Mouse (Mus musculus): ENCODE data around the gene Gm12394.
"Not testable (repeated sequence)": the region's sequence is repeated elsewhere in the genome, so short reads cannot be mapped to it uniquely, and the experiment has no call there.

The Gm12394 gene

GRCm38 (mm10) chr4:42856671-42857070 lies at the start of gene Gm12394:
TSS of gene Gm12394 (minus strand) at chr4:42856771.
- DNase-seq, result not testable (repeated sequence)

- DNase-seq, result no peak
Measured at GRCm38 (mm10) chr4:42904966-42905365, 48.4 kb upstream of the Gm12394 start.

- no peak for DNase-seq
Measured at GRCm38 (mm10) chr4:42904523-42904922, 48.0 kb upstream of the Gm12394 start.

DNA sequence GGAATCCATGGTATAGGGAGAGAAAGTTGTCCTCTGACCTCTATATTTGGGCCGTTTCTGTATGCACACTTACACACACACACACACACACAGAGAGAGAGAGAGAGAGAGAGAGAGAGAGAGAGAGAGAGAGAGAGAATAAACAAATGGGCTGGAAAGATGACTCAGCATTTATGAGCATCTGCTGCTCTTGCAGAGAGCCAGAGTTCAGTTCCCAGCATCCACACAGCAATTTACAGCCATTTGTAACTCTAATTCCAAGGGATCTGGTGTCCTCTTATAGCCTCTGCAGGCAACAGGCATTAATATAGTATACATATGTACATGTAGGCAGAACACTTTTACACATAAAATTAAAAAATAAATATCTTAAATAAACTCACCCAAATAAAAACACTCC lies 47.4 kb upstream of the Gm12394 start:
- no peak for DNase-seq

GRCm38 (mm10) chr4:42902730-42903129 lies 46.2 kb upstream of the Gm12394 start:
- no peak for DNase-seq

DNA sequence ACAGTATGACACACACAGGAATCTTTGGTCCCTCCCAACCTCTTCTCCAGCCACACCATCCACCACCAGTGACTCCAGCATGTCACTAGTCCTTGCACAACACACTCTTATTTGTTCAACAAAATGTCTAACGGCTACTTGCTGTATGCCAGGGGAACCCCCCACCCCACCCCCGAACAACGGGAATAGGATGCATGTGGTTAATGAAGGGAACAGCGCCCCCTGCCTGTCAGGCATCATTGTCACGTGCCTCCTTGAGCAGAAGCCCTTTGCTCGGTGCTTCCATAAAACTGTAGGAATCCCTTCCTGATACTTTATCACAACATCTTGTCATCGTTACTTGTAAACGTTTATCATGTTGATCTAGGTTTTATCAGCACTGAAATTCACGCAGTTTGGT lies 45.6 kb upstream of the Gm12394 start:
- no peak for DNase-seq

GRCm38 (mm10) chr4:42900878-42901277 lies 44.3 kb upstream of the Gm12394 start:
- DNase-seq, result no peak

GRCm38 (mm10) chr4:42898914-42899313 lies 42.3 kb upstream of the Gm12394 start:
- DNase-seq, result no peak

DNA sequence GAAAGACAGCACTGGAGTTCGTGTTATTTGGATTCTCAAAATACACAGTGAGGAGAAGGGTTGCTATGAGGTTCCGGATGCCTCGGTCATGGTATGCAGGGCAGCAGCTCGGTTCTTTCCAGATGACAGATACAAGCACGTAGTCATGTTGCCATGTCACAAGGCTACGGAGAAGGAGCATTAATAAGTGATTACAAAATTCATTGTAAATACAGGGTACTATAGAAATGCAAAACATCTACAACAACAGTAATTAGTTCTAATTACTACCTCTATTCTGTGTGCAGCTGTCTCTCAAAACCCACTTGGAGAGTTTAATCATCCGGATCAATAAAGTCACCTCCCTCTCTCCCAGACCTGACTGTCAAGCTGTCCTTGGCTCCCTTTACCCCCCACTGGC lies 38.5 kb upstream of the Gm12394 start:
- no peak for DNase-seq

GRCm38 (mm10) chr4:42891176-42891575 lies 34.6 kb upstream of the Gm12394 start:
- DNase-seq, result no peak

GRCm38 (mm10) chr4:42888806-42889205 lies 32.2 kb upstream of the Gm12394 start:
- DNase-seq, result no peak

- no peak for DNase-seq
Measured at GRCm38 (mm10) chr4:42886926-42887325, 30.4 kb upstream of the Gm12394 start.

DNA sequence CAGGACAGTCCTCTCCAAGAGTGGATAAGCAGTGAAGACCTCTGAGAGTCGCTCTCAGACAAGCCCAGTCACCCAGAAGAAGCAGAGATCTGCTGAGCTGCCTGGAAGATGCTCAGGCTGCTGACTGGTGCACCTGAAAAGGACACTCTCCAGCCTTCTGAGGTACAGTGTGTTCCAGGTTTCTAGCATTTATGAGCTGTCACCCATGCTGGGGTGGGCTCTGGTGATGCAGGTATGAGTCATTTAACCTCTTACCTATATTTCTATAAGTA lies 24.0 kb upstream of the Gm12394 start:
- no peak for DNase-seq

- DNase-seq, result no peak
Measured at GRCm38 (mm10) chr4:42879829-42880676, 23.5 kb upstream of the Gm12394 start.

DNA sequence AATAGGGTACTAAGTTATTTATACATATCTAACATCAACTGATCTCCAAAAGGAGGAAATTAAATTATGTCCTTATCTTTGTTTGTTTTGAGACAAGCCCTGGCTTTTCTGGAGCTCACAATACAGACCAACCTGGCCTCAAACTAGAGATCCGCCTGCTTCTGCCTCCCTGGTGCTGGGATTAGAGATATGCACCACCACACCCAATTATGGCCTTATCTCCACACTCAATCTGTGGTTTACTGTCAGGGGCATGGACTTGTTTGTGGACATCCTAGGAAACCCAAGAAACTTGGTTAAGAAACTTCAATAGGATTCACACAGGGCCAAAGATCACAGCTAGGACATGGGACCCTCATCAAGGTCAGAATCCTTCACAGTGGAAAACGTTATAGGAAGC lies 21.1 kb upstream of the Gm12394 start:
- DNase-seq, result no peak

GRCm38 (mm10) chr4:42876586-42877291 lies 20.2 kb upstream of the Gm12394 start:
- DNase-seq, result peak; percentile 63

- DNase-seq, result no peak
Measured at GRCm38 (mm10) chr4:42874134-42874533, 17.6 kb upstream of the Gm12394 start, which contains the start of gene Fam205c. TSS of gene Fam205c (minus strand) at chr4:42874234.

DNA sequence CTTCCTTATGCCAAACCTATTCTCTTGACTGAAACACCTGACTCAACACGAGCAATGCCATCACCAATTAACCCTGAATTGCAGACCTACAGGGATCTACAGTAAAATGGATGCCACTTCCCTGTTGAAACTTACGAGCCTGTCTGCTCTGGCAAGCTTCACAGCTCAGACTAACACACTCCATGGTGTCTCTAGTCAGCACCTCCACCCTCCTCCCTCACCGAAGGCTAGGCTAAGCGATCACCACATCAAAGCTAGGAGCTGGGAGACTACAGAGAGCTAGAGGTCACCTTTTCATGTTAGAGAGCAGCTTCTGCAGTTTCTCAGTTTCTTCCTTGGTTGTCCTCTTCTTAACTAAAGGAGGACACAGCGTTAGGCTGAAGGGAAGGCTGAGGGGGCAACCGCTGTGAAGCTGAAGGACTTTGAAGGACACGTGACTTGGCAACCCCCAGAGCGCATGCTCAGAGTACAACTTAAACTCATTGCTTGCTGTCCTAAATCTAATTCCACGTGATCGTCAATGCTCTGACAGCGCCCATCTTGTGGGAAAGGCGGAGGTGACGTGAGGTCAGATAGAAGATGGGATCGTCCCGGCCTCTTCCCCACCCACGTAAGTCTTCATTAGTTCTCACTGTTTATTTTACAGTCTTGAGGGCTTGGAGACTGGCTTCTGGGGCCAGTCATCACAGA lies 16.3 kb upstream of the Gm12394 start:
- DNase-seq, result no peak

DNA sequence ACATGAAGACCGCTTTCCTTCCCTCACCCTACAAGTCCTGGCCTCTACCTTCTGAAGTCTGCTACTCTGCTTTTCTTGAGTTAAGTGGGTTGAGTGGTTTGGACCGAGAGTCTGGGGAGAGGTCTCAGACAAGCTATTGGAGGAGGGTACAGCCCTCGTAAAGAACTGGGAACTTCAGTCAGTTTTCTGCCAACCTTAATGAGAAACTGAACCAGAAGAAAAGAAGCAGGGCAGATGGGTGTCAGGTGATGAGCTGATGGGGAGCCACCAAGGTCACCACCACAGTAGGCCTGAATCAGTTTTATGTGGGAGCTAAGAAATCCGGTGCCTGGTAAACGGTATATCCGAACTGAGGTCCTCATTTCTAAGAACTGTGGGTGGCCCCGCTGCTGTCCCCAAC lies 15.6 kb upstream of the Gm12394 start:
- DNase-seq, result no peak

GRCm38 (mm10) chr4:42870748-42871147 lies 14.2 kb upstream of the Gm12394 start:
- peak; percentile 12 for DNase-seq

DNA sequence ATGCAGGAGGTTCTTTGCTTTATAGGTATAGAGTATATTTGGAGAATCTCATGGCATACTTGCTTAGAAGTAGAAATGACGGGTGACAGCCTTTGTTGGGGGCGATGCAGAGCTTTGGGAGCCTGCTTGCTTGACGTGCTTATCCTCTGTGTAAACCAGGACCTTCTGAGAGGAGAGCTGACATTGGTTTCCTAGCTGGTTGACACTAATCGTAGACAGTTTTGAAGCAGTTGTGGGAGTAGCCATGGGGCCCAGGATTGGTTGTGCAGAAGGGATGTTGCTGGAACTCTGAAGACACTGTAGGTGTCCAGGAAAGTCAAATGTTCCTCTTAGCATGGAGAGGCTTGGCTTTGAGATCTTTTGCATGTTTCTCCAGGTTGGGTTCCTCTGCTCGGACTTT lies 11.6 kb upstream of the Gm12394 start:
- no peak for DNase-seq

- no peak for DNase-seq
Measured at GRCm38 (mm10) chr4:42867390-42867789, 10.8 kb upstream of the Gm12394 start.

DNA sequence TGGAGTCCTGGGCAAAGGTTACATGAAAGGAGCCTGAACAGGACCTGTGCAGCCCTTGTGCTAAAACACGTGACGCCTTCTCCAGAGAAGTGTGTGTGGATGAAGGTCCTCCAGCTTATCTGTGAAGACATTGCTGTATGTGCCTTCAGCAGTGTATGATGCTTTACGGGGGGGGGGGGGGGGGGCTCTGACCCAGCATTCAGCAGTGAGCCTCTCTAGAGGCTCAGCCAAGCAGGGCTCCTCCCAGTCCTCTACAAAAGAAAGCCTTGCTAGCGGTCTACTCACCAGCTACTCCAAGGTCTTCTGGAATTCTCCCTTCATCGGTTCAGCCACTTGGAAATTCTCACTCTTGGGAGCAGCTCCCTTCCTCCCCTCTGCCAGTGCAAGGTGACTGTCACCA lies 6.9 kb upstream of the Gm12394 start:
- not testable (repeated sequence) for DNase-seq

DNA sequence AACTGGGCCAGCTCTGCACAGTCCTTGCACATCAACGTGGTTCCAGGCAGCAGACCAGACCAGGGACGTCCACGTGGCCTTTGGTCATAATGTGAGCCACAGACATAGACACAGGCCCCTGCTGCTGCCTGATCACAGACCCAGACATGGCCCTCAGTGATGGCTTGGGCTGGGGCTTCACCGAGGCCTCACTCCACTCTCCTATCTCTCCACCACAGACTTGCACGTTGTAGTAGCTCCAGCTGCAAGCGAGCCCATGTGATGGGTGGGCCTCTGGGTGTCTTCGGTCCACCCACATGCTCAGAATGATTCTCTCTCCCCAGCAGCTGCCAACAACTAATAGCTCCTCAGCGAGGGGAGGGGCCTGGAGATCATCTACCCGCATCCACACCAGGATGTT lies 3.9 kb upstream of the Gm12394 start:
- not testable (repeated sequence) for DNase-seq
